Mouse (Mus musculus): ENCODE measurements around the gene Git2. TPM values are rescaled to one million over a fixed set of nuclear protein-coding genes. Genes with fewer than 3 reads are reported as not detected.
A peak's percentile ranks its signal among the peaks of the same experiment; 100 is the strongest.

Git2 gene
- polyA plus RNA-seq, 1 experiment from 2014 or later, result 41.2 TPM

DNA sequence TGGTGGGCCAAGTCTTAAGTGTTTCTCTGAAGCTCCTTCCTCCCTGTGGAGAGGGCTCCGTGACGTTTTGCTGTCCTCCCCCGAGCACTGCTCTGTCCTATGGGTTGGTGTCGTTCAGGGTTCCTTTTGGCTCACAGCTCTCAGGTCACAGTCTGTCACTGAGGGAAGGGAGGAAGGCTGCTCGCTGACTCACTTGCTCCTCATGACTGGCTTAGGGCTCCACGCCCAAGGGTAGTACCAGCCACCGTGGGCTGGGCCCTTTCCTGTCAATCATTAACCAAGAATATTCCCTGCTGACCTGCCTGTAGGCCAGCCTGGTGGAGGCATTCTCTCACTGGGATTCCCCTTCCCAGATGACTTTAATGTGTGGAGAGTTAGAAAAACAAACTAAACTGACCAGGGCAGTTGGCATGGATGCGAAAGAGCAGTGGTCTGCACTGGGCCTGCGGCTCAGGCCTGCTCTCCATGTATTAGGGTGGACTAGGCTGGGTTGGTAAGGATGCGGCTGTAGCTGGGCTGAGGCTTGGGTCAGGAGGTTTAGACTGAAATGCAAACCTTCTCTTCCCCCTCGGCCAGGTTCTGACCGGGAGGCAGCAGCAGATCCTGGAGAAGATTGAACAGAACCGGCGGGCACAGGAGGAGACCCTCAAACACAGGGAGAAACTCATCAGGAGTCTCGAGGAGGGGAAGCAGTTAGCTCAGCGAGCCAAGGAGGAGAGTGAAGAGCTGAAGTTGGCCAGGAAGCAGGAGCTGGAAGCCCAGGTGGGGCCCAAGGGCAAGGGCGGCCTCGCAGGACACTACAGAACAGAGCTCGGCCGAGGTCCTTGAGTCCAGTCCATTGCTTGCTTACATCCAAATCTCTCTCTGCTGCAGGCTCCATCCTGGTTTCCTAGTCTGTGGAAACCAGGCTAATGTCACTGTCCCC, 56.1 kb downstream of the Git2 start:
- H3K27ac ChIP-seq (ENCODE audit: low read length), result no peak overlapping the region
- peak; percentile 83 for ATAC-seq (ENCODE audit: insufficient number of reproducible peaks, insufficient read depth, low FRiP score, low read depth)

DNA sequence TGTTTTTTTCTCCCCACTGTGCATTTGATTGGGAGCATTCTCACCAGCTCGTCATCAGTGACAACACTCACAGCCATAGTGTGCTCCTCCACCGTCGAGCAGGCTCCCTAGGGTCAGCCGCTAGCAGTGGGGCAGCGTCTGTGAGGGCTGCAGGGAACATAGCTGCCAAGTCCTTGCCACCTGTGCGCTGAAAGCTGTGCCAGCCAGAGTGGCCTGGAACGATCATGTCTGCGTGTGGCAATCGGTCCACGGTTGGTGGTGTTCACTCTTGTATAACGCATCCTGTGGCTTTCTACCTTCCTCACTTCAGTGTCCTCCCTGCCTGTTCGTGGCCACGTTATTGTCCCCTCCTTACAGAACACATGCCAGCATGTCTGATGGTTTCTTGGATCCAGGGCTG, 56.8 kb downstream of the Git2 start:
- Histone ChIP-seq H3K27ac (ENCODE audit: low read length) (no peak overlapping the region), H3K4me2 (replicated peaks; ENCODE audit: low read depth, low read length) (no peak overlapping the region), H3K4me3 (ENCODE audit: low read depth, low read length) (no peak overlapping the region), H3K36me3 (ENCODE audit: control insufficient read depth, insufficient read depth, low read length) (peaks cover 63% of the 10 kb centered on the region), H3K27me3 (ENCODE audit: control insufficient read depth, insufficient read depth, low read length) (no peaks in the 10 kb centered on the region), H3K9ac (replicated peaks; ENCODE audit: low read depth, low read length) (no peak overlapping the region), H3K4me1 (ENCODE audit: control insufficient read depth, insufficient read depth, low read length) (no peaks in the 10 kb centered on the region), H3K9me3 (ENCODE audit: control insufficient read depth, low read depth, low read length) (no peaks in the 10 kb centered on the region)
- WGBS, result 89% methylated on average over 13 of the region's 13 CpGs
- ATAC-seq (ENCODE audit: insufficient number of reproducible peaks, insufficient read depth, low FRiP score, low read depth), result no peak

More for the DNA sequence above, 56.1 kb downstream of the Git2 start:
- Histone ChIP-seq H3K4me2 (replicated peaks; ENCODE audit: low read depth, low read length) (no peak overlapping the region), H3K27me3 (ENCODE audit: control insufficient read depth, insufficient read depth, low read length) (no peaks in the 10 kb centered on the region), H3K36me3 (ENCODE audit: control insufficient read depth, insufficient read depth, low read length) (peaks cover 55% of the 10 kb centered on the region), H3K4me3 (ENCODE audit: low read depth, low read length) (no peak overlapping the region), H3K4me1 (ENCODE audit: control insufficient read depth, insufficient read depth, low read length) (no peaks in the 10 kb centered on the region), H3K9ac (replicated peaks; ENCODE audit: low read depth, low read length) (no peak overlapping the region), H3K9me3 (ENCODE audit: control insufficient read depth, low read depth, low read length) (no peaks in the 10 kb centered on the region)
- WGBS, result 81% methylated on average over 20 of the region's 20 CpGs

DNA sequence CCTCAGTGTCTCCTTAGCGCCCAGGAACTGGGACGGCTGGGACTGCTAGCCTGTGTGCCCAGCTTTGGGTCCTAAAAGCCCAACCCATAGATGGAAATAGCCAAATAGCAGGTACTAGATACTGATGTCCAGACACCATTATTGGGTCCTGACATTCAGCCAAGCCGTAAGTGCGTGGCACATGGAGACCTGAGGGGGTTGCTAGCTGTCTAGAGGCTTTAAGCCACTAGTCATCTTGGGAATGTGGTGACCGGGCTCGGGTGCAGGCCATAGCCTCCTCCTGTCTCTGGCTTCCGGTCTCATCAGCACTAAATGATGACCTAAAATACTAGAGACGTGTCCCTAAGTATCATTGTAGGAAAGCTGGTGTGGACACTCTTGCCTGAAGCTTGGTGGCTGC, 57.4 kb downstream of the Git2 start:
- H3K36me3 ChIP-seq (ENCODE audit: control insufficient read depth, insufficient read depth, low read length), result peaks cover 68% of the 10 kb centered on the region
- no peak for ATAC-seq (ENCODE audit: insufficient number of reproducible peaks, insufficient read depth, low FRiP score, low read depth)
- no peak overlapping the region for H3K4me3 ChIP-seq (ENCODE audit: low read depth, low read length)
- no peaks in the 10 kb centered on the region for H3K4me1 ChIP-seq (ENCODE audit: control insufficient read depth, insufficient read depth, low read length)
- 93% methylated on average over 8 of the region's 8 CpGs for WGBS
- H3K4me2 ChIP-seq (replicated peaks; ENCODE audit: low read depth, low read length), result no peak overlapping the region
- H3K9ac ChIP-seq (replicated peaks; ENCODE audit: low read depth, low read length), result no peak overlapping the region
- no peaks in the 10 kb centered on the region for H3K27me3 ChIP-seq (ENCODE audit: control insufficient read depth, insufficient read depth, low read length)
- no peak overlapping the region for H3K27ac ChIP-seq (ENCODE audit: low read length)
- H3K9me3 ChIP-seq (ENCODE audit: control insufficient read depth, low read depth, low read length), result no peaks in the 10 kb centered on the region

DNA sequence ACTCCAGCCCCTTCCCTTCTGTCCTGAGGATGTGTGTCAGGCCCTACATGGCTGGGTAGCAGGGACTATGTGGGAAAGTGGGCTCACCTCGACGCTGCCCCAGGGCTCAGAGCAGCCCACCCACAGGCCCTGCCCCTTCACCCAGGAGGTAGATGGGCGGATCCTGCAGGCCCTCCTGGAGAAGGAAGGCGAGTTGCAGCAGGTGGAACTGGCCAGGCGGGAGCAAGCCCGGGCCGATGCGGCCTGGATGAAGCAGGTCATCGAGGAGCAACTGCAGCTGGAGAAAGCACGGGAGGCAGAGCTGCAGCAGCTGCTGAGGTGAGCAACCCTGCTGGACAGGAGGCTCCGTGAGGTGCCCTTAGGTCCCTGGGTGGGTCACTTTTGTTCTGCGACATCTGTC, 58.0 kb downstream of the Git2 start:
- ATAC-seq (ENCODE audit: insufficient number of reproducible peaks, insufficient read depth, low FRiP score, low read depth), result no peak
- Histone ChIP-seq H3K27ac (ENCODE audit: low read length) (no peak overlapping the region), H3K4me1 (ENCODE audit: control insufficient read depth, insufficient read depth, low read length) (no peaks in the 10 kb centered on the region), H3K36me3 (ENCODE audit: control insufficient read depth, insufficient read depth, low read length) (peaks cover 68% of the 10 kb centered on the region), H3K4me3 (ENCODE audit: low read depth, low read length) (no peak overlapping the region), H3K4me2 (replicated peaks; ENCODE audit: low read depth, low read length) (no peak overlapping the region), H3K27me3 (ENCODE audit: control insufficient read depth, insufficient read depth, low read length) (no peaks in the 10 kb centered on the region), H3K9me3 (ENCODE audit: control insufficient read depth, low read depth, low read length) (no peaks in the 10 kb centered on the region), H3K9ac (replicated peaks; ENCODE audit: low read depth, low read length) (no peak overlapping the region)
- 87% methylated on average over 12 of the region's 12 CpGs for WGBS

DNA sequence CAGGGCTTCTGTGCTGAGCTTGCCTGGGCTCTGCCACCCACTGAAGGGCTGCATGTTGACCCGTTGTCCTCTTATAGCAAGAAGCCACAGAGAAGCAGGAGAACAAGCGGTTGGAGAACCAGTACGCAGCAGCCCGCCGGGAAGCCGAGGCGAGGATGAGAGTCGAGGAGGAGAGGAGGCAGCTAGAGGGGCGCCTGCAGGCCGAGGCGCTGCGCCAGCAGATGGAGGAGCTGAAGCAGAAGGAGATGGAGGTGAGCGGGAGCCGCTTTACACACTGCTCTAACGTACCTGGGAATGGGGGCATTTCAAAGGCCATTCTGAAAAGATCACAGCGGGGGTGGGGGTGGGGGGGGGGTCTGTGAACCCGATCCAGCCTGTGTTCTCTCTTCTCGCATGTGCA, 60.8 kb downstream of the Git2 start:
- Histone ChIP-seq H3K27me3 (ENCODE audit: control insufficient read depth, insufficient read depth, low read length) (no peaks in the 10 kb centered on the region), H3K9me3 (ENCODE audit: control insufficient read depth, low read depth, low read length) (no peaks in the 10 kb centered on the region), H3K36me3 (ENCODE audit: control insufficient read depth, insufficient read depth, low read length) (peaks cover 55% of the 10 kb centered on the region), H3K4me3 (ENCODE audit: low read depth, low read length) (no peak overlapping the region), H3K27ac (ENCODE audit: low read length) (no peak overlapping the region), H3K9ac (replicated peaks; ENCODE audit: low read depth, low read length) (no peak overlapping the region), H3K4me1 (ENCODE audit: control insufficient read depth, insufficient read depth, low read length) (no peaks in the 10 kb centered on the region), H3K4me2 (replicated peaks; ENCODE audit: low read depth, low read length) (no peak overlapping the region)
- ATAC-seq (ENCODE audit: insufficient number of reproducible peaks, insufficient read depth, low FRiP score, low read depth), result no peak
- WGBS, result 93% methylated on average over 18 of the region's 18 CpGs

- no peak for ATAC-seq (ENCODE audit: insufficient number of reproducible peaks, insufficient read depth, low FRiP score, low read depth)
- Histone ChIP-seq H3K4me2 (replicated peaks; ENCODE audit: low read depth, low read length) (no peak overlapping the region), H3K4me1 (ENCODE audit: control insufficient read depth, insufficient read depth, low read length) (peaks cover 5% of the 10 kb centered on the region), H3K27ac (ENCODE audit: low read length) (no peak overlapping the region), H3K4me3 (ENCODE audit: low read depth, low read length) (no peak overlapping the region), H3K27me3 (ENCODE audit: control insufficient read depth, insufficient read depth, low read length) (no peaks in the 10 kb centered on the region), H3K9me3 (ENCODE audit: control insufficient read depth, low read depth, low read length) (no peaks in the 10 kb centered on the region), H3K36me3 (ENCODE audit: control insufficient read depth, insufficient read depth, low read length) (peaks cover 25% of the 10 kb centered on the region), H3K9ac (replicated peaks; ENCODE audit: low read depth, low read length) (no peak overlapping the region)
- 94% methylated on average over 21 of the region's 21 CpGs for WGBS
Observed at GRCm38 (mm10) chr5:114709357-114709756, 66.0 kb downstream of the Git2 start.

DNA sequence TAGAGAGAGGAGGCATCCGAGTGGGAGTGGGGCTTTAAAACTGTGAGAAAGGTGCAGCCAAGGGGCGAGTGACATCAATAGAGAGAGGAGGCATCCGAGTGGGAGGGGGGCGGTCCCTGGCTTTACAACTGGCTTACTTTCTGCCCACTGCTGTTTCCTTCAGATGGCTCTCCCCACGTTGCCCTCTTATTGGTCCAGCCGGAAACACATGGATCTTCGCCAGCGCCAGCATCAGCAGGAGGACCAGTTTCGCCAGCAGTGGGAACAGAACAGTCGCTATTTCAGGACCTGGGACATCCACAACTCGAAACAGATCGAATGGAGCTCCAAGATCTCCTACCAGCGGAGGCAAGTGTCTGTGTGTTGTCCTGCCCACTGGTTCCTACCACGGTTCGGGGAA, 66.8 kb downstream of the Git2 start:
- Histone ChIP-seq H3K4me1 (ENCODE audit: control insufficient read depth, insufficient read depth, low read length) (peaks cover 5% of the 10 kb centered on the region), H3K36me3 (ENCODE audit: control insufficient read depth, insufficient read depth, low read length) (peaks cover 17% of the 10 kb centered on the region), H3K9ac (replicated peaks; ENCODE audit: low read depth, low read length) (no peak overlapping the region), H3K9me3 (ENCODE audit: control insufficient read depth, low read depth, low read length) (no peaks in the 10 kb centered on the region), H3K27ac (ENCODE audit: low read length) (no peak overlapping the region), H3K27me3 (ENCODE audit: control insufficient read depth, insufficient read depth, low read length) (no peaks in the 10 kb centered on the region), H3K4me2 (replicated peaks; ENCODE audit: low read depth, low read length) (peak overlapping the region; percentile 82), H3K4me3 (ENCODE audit: low read depth, low read length) (peak overlapping the region; percentile 83)
- ATAC-seq (ENCODE audit: insufficient number of reproducible peaks, insufficient read depth, low FRiP score, low read depth), result no peak
- WGBS, result 55% methylated on average over 15 of the region's 15 CpGs

DNA sequence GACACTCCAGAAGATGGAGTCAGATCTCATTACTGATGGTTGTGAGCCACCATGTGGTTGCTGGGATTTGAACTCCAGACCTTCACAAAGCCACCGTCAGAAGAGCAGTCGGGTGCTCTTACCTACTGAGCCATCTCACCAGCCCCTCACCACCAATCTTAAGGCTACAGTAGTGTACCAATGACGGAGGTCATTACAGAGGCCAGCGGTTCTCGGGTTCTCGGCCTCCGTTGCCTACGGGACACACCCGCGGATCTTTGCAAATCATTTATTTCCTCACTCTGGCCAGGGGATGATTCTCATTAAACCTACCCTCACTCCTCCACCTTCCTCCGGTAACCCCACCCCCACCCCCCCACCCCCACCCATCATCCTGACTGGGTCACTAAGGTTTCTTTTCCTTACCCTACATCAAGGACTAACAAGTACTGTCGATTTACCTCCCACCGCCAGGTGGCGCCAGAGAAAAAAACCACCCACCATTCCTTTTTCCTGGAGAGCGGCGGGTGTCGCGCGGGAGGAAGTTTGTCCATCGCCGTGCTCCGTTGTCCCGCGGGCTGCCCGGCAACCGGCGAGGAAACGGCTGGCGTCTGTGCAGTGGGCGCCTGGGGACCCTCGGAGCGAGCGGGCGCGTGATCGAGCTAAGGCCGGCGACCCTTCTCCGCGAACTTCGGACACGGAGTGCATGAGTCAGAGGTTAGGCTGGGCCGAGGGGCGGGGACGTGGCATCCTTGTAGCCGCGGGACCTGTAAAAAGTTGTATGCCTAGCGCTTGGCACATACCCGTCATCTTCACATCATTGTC, 67.8 kb downstream of the Git2 start, which contains the start of gene Tchp:
Tchp (plus strand) TSS at position 496 of the 804 bp plus-strand sequence.
- Histone ChIP-seq H3K4me2 (replicated peaks; ENCODE audit: low read depth, low read length) (peak within 1 kb of the TSS; percentile 82), H3K9me3 (ENCODE audit: control insufficient read depth, low read depth, low read length) (no peaks in the 10 kb centered on the region), H3K9ac (replicated peaks; ENCODE audit: low read depth, low read length) (peak within 1 kb of the TSS; percentile 55), H3K4me3 (ENCODE audit: low read depth, low read length) (peak within 1 kb of the TSS; percentile 83), H3K4me1 (ENCODE audit: control insufficient read depth, insufficient read depth, low read length) (peaks cover 5% of the 10 kb centered on the region), H3K36me3 (ENCODE audit: control insufficient read depth, insufficient read depth, low read length) (peaks cover 11% of the 10 kb centered on the region), H3K27ac (ENCODE audit: low read length) (no peak within 1 kb of the TSS), H3K27me3 (ENCODE audit: control insufficient read depth, insufficient read depth, low read length) (no peaks in the 10 kb centered on the region)
- 4% methylated on average over 49 of the region's 49 CpGs for WGBS
- peak; percentile 78 for ATAC-seq (ENCODE audit: insufficient number of reproducible peaks, insufficient read depth, low FRiP score, low read depth)
